Mouse (Mus musculus) CH12.LX (cell line): ENCODE measurements at regions not wholly inside any gene's neighbourhood (a gene's known extent, or its start where the extent isn't known, plus 50 kb on each side); places are given as distances from the start of the nearest gene placed in this dataset.

Source experiments
- DNase-seq: peaks from one replicate; pipeline ENCODE4 v3.0.0-alpha.2; 2013; ENCODE audit errors: extremely low read depth
- H3K27ac ChIP-seq: 2 replicates; pipeline ENCODE4 v1.5.1; 2012; ENCODE audit warnings: low read depth, mild to moderate bottlenecking, control low read depth, moderate library complexity; ENCODE audit not compliant: insufficient read depth
- H3K27me3 ChIP-seq: replicated peaks from 2 replicates; pipeline ENCODE3; 2012; ENCODE audit warnings: inconsistent platforms
- H3K36me3 ChIP-seq, 2 experiments: replicated peaks in 1 of 2; 2 replicates each; pipeline versions ENCODE3 to v1.6.1; 2012; ENCODE audit warnings: inconsistent platforms in 1 of 2, low read length in 1 of 2, mild to moderate bottlenecking in 1 of 2, mixed read lengths in 1 of 2, moderate library complexity in 1 of 2; ENCODE audit not compliant: control insufficient read depth in 1 of 2, insufficient read depth in 1 of 2
- H3K4me1 ChIP-seq, 2 experiments: 2 replicates each; pipeline ENCODE4 v1.6.1; 2012; ENCODE audit warnings: inconsistent platforms in 1 of 2, moderate library complexity in 1 of 2; ENCODE audit not compliant: insufficient read depth in 2 of 2, control insufficient read depth in 1 of 2
- H3K4me2 ChIP-seq: 2 replicates; pipeline ENCODE4 v1.6.1; 2012; ENCODE audit warnings: low read depth, mild to moderate bottlenecking, control low read depth; ENCODE audit not compliant: poor library complexity, insufficient read depth, severe bottlenecking
- H3K4me3 ChIP-seq, 3 experiments: fragments of 150-350 bp in 1 of 3; sonication (generic) in 1 of 3; replicated peaks in 1 of 3; 2 replicates each; pipeline versions ENCODE3 to v1.5.1; 2011 to 2012; ENCODE audit warnings: low read depth in 2 of 3, low read length in 2 of 3, mild to moderate bottlenecking in 2 of 3, moderate library complexity in 2 of 3, control low read depth in 1 of 3, improper control_type of control experiment in 1 of 3, inconsistent platforms in 1 of 3, mixed read lengths in 1 of 3; ENCODE audit not compliant: poor library complexity in 1 of 3
- H3K79me2 ChIP-seq: replicated peaks from 2 replicates; pipeline ENCODE4 v1.6.1; 2012; ENCODE audit warnings: mild to moderate bottlenecking, moderate library complexity; ENCODE audit not compliant: control insufficient read depth, poor library complexity, insufficient read depth, severe bottlenecking; ENCODE audit errors: extremely low read depth
- H3K9ac ChIP-seq: 2 replicates; pipeline ENCODE4 v1.6.1; 2012; ENCODE audit warnings: low read depth, mild to moderate bottlenecking, control low read depth, moderate library complexity; ENCODE audit not compliant: insufficient read depth
- H3K9me3 ChIP-seq: replicated peaks from 2 replicates; pipeline ENCODE3; 2012; ENCODE audit warnings: low read length, inconsistent platforms, mixed read lengths
- BHLHE40 ChIP-seq: IDR thresholded peaks from 2 replicates; pipeline ENCODE4 v1.6.1; 2011; ENCODE audit warnings: mild to moderate bottlenecking, low read depth, low read length, improper control_type of control experiment
- CTCF ChIP-seq, 2 experiments: IDR thresholded peaks in 1 of 2; conservative IDR thresholded peaks in 1 of 2; 2 replicates each; pipeline ENCODE4 v1.5.1; 2011 to 2012; ENCODE audit warnings: low read depth in 2 of 2, low read length in 2 of 2, improper control_type of control experiment in 1 of 2, inconsistent platforms in 1 of 2, mild to moderate bottlenecking in 1 of 2, moderate library complexity in 1 of 2
- E2F4 ChIP-seq: IDR thresholded peaks from 2 replicates; pipeline ENCODE4 v1.6.1; 2011; ENCODE audit warnings: low read depth, low read length, improper control_type of control experiment; ENCODE audit not compliant: insufficient replicate concordance
- EP300 ChIP-seq: IDR thresholded peaks from 2 replicates; pipeline ENCODE4 v1.6.1; 2011; ENCODE audit warnings: low read length, improper control_type of control experiment
- GABPA ChIP-seq: IDR thresholded peaks from 2 replicates; pipeline ENCODE4 v1.6.1; 2012; ENCODE audit warnings: low read depth, low read length, improper control_type of control experiment, inconsistent platforms; ENCODE audit not compliant: insufficient replicate concordance
- HCFC1 ChIP-seq: IDR thresholded peaks from 2 replicates; pipeline ENCODE4 v1.6.1; 2012; ENCODE audit warnings: low read depth, mild to moderate bottlenecking, inconsistent platforms, low read length, improper control_type of control experiment
- JUN ChIP-seq: IDR thresholded peaks from 2 replicates; pipeline ENCODE4 v1.6.1; 2011; ENCODE audit warnings: low read depth, mild to moderate bottlenecking, low read length, improper control_type of control experiment, moderate library complexity; ENCODE audit not compliant: insufficient read depth
- JUND ChIP-seq: conservative IDR thresholded peaks from 2 replicates; pipeline ENCODE4 v1.6.1; 2011; ENCODE audit warnings: low read depth, low read length, improper control_type of control experiment
- MAZ ChIP-seq: IDR thresholded peaks from 2 replicates; pipeline ENCODE4 v1.6.1; 2012; ENCODE audit warnings: low read depth, mild to moderate bottlenecking, inconsistent platforms, low read length, improper control_type of control experiment, moderate library complexity
- MEF2A ChIP-seq: IDR thresholded peaks from 2 replicates; pipeline ENCODE4 v1.6.1; 2014; ENCODE audit warnings: low read depth, mild to moderate bottlenecking, inconsistent platforms, low read length, improper control_type of control experiment, borderline replicate concordance
- MXI1 ChIP-seq: IDR thresholded peaks from 2 replicates; pipeline ENCODE4 v1.6.1; 2011; ENCODE audit warnings: mild to moderate bottlenecking, low read depth, low read length, improper control_type of control experiment
- MYC ChIP-seq: IDR thresholded peaks from 2 replicates; pipeline ENCODE4 v1.6.1; 2011; ENCODE audit warnings: low read depth, mild to moderate bottlenecking, improper control_type of control experiment, low read length
- NELFE ChIP-seq: IDR thresholded peaks from 2 replicates; pipeline ENCODE4 v1.6.1; 2011; ENCODE audit warnings: low read depth, low read length, improper control_type of control experiment
- NRF1 ChIP-seq: IDR thresholded peaks from 2 replicates; pipeline ENCODE4 v1.6.1; 2014; ENCODE audit warnings: low read depth, mild to moderate bottlenecking, inconsistent platforms, low read length, improper control_type of control experiment, moderate library complexity
- POLR2A ChIP-seq: IDR thresholded peaks from 2 replicates; pipeline ENCODE4 v1.6.1; 2011; ENCODE audit warnings: low read depth, mild to moderate bottlenecking, improper control_type of control experiment, low read length
- POLR2AphosphoS2 ChIP-seq: IDR thresholded peaks from 2 replicates; pipeline ENCODE4 v1.6.1; 2011; ENCODE audit warnings: low read depth, low read length, improper control_type of control experiment
- SIN3A ChIP-seq: IDR thresholded peaks from 2 replicates; pipeline ENCODE4 v1.6.1; 2012; ENCODE audit warnings: low read length, improper control_type of control experiment, inconsistent platforms
- USF1 ChIP-seq: IDR thresholded peaks from 2 replicates; pipeline ENCODE4 v1.6.1; 2014; ENCODE audit warnings: low read depth, mild to moderate bottlenecking, inconsistent platforms, low read length, improper control_type of control experiment
- ZMIZ1 ChIP-seq: IDR thresholded peaks from 2 replicates; pipeline ENCODE4 v1.6.1; 2012; ENCODE audit warnings: low read depth, mild to moderate bottlenecking, inconsistent platforms, low read length, improper control_type of control experiment
- ZNF384 ChIP-seq: IDR thresholded peaks from 2 replicates; pipeline ENCODE4 v1.6.1; 2012; ENCODE audit warnings: low read depth, low read length, improper control_type of control experiment, inconsistent platforms
- dilution Hi-C: fragments of 300-500 bp; cut with MboI; formaldehyde crosslinking; loops from 2 replicates; pipeline ENCODE4 v1.14.3; 2020; ENCODE audit warnings: low sequenced_read_pairs; ENCODE audit not compliant: extremely low pct_unique_long_range_greater_than_20kb, extremely low pct_ligation_motif_present
- in situ Hi-C: fragments of 300-500 bp; cut with MboI; formaldehyde crosslinking; loops from 3 replicates; pipeline ENCODE4 v1.14.3; 2019; ENCODE audit warnings: low sequenced_read_pairs, low pct_ligation_motif_present, low pct_unique_long_range_greater_than_20kb, mixed read lengths

GRCm38 (mm10) chr8:92439713-92440436, 82.5 kb downstream of the Irx5 start:
- Histone ChIP-seq H3K4me1 (no peaks in the 10 kb centered on the region), H3K4me2 (no peak overlapping the region), H3K4me3 (no peak overlapping the region), H3K27me3 (no peaks in the 10 kb centered on the region), H3K9me3 (peaks cover 88% of the 10 kb centered on the region), H3K79me2 (no peaks in the 10 kb centered on the region), H3K9ac (no peak overlapping the region), H3K27ac (no peak overlapping the region)
- in situ Hi-C loops = no loop called here
- no peak for DNase-seq
- dilution Hi-C loops = no loop called here
- TF ChIP-seq GABPA = no peak
- no peak for TF ChIP-seq HCFC1
- TF ChIP-seq MAZ = no peak
- TF ChIP-seq MYC = no peak
- TF ChIP-seq NELFE = no peak
- TF ChIP-seq POLR2A = no peak
- no peak for TF ChIP-seq SIN3A
- TF ChIP-seq ZNF384 = no peak
- TF ChIP-seq POLR2AphosphoS2 = no peak
- TF ChIP-seq MEF2A = no peak
- no peak for TF ChIP-seq E2F4
- no peak for TF ChIP-seq ZMIZ1
- TF ChIP-seq USF1 = no peak
- TF ChIP-seq CTCF (conservative IDR thresholded peaks at IDR 0.05 in 1 of 2, IDR thresholded peaks at IDR 0.05 in 1 of 2; ENCODE audit: low read depth in 2 of 2, low read length in 2 of 2) = no peak
- no peak for TF ChIP-seq NRF1
- TF ChIP-seq BHLHE40 = no peak
- TF ChIP-seq, all 38 proteins: peak for 0
- no peaks in the 10 kb centered on the region for H3K36me3 ChIP-seq

GRCm38 (mm10) chr8:92442086-92442485, 84.7 kb downstream of the Irx5 start:
- Histone ChIP-seq H3K27me3 (no peaks in the 10 kb centered on the region), H3K4me3 (no peak overlapping the region), H3K27ac (no peak overlapping the region), H3K9me3 (peaks cover 92% of the 10 kb centered on the region), H3K79me2 (no peaks in the 10 kb centered on the region), H3K36me3 (no peaks in the 10 kb centered on the region), H3K4me2 (no peak overlapping the region), H3K4me1 (no peaks in the 10 kb centered on the region), H3K9ac (no peak overlapping the region)
- in situ Hi-C loops (no loop called here), dilution Hi-C loops (no loop called here)
- DNase-seq = no peak
- TF ChIP-seq JUND (no peak), JUN (no peak), EP300 (no peak), SIN3A (no peak), ZMIZ1 (no peak), NELFE (no peak), MXI1 (no peak)
